Mouse (Mus musculus) heart, adult 2 months (tissue): ENCODE data around the gene Tax1bp1. TPM values are rescaled to one million over a fixed set of nuclear protein-coding genes. Genes with fewer than 3 reads are reported as not detected.

ENCODE experiments used
- DNase-seq, 2 experiments: peaks; one replicate each; pipeline ENCODE4 v3.0.0; 2021
- H3K27ac ChIP-seq: fragments of 200-600 bp; 2 replicates; pipeline ENCODE4 v1.8.1; 2022
- H3K27me3 ChIP-seq: fragments of 200-500 bp; 2 replicates; pipeline ENCODE4 v1.6.1; 2012; ENCODE audit warnings: mild to moderate bottlenecking, low read length, inconsistent platforms, mixed read lengths; ENCODE audit not compliant: control insufficient read depth, insufficient read depth
- H3K36me3 ChIP-seq: fragments of 200-500 bp; 2 replicates; pipeline ENCODE4 v1.6.1; 2012; ENCODE audit warnings: low read length, inconsistent platforms; ENCODE audit not compliant: control insufficient read depth, insufficient read depth
- H3K4me1 ChIP-seq: fragments of 200-500 bp; 2 replicates; pipeline ENCODE4 v1.6.1; 2011; ENCODE audit warnings: low read length; ENCODE audit not compliant: control insufficient read depth, insufficient read depth
- H3K4me3 ChIP-seq: fragments of 200-600 bp; 2 replicates; pipeline ENCODE4 v1.8.1; 2022
- H3K79me2 ChIP-seq: fragments of 200-500 bp; replicated peaks from 2 replicates; pipeline ENCODE4 v1.6.1; 2012; ENCODE audit warnings: mild to moderate bottlenecking, inconsistent platforms, low read length, moderate library complexity, mixed read lengths; ENCODE audit not compliant: control insufficient read depth, insufficient read depth
- H3K9ac ChIP-seq: fragments of 200-500 bp; 2 replicates; pipeline ENCODE4 v1.6.1; 2012; ENCODE audit warnings: low read depth, mild to moderate bottlenecking, control low read depth, inconsistent platforms, low read length, mixed read lengths
- CTCF ChIP-seq: fragments of 200-600 bp; IDR thresholded peaks from 2 replicates; pipeline ENCODE4 v1.8.1; 2022; ENCODE audit warnings: antibody characterized with exemption, mild to moderate bottlenecking, moderate library complexity
- EP300 ChIP-seq: fragments of 200-500 bp; IDR thresholded peaks from 2 replicates; pipeline ENCODE4 v1.6.1; 2011; ENCODE audit warnings: low read depth, low read length, control low read depth; ENCODE audit not compliant: insufficient read depth
- POLR2A ChIP-seq: fragments of 200-500 bp; IDR thresholded peaks from 2 replicates; pipeline ENCODE4 v1.6.1; 2011; ENCODE audit warnings: mild to moderate bottlenecking, low read depth, low read length, control low read depth; ENCODE audit not compliant: insufficient read depth
- WGBS: fragments of 180-500 bp; shearing (Covaris S2); methylation state at CpG from one replicate; pipeline ENCODE4 v1.1.7; 2018; 5-methylcytosine and 5-hydroxymethylcytosine counted together
- intact Hi-C: fragments of 180-260 bp; cut with DNase I; formaldehyde crosslinking; loops from one replicate; pipeline ENCODE4 v1.15.1; 2025
- polyA plus RNA-seq: library from polyadenylated mRNA; depleted of rRNA; stranded (reverse); fragments of >200 nt; gene quantifications from 2 replicates; pipeline ENCODE4 v1.2.3, GENCODE M21; 2012
- total RNA-seq, 2 experiments: library from RNA; stranded (reverse); gene quantifications; 2 replicates each; pipeline ENCODE4 v1.2.3; 2021

The Tax1bp1 gene
- total and polyA plus RNA-seq, 3 experiments = 26.1 to 124 (median 110) TPM

DNA sequence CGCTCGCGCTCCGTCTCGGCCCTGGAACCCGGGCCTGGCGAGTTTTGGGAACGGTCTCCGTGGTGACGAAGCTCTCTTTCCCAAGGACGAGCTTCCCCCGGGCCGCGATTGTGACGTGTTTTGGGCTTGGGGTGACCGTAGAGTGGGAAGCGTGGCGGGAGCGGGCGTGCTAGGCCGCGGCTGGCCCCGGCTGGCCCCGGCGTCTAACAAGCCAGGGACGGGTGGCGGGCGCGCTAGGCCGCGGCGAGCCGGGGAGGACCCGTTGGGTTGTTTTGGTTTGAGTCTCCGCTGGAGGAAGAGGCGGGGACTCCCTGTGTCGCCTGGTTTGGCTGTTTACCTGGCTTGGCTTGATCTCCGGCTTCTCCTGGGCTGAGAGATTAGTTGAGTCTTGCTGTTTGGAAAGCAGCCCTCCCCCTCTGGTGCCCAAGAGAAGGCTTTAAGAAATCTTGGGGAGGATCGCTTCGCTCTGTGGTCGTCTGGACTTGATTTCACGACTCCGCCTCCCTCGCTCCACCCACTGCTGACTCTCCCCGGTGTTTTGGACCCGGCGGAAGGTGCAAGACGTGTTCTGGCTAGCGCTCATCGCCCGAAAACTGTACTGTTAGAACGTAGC is 474 bp downstream of the Tax1bp1 start:
- Histone ChIP-seq H3K9ac (peak overlapping the region; percentile 93), H3K4me3 (peak overlapping the region; percentile 98), H3K27ac (peak overlapping the region; percentile 97), H3K27me3 (no peaks in the 10 kb centered on the region), H3K79me2 (peaks cover 5% of the 10 kb centered on the region), H3K36me3 (peaks cover 9% of the 10 kb centered on the region), H3K4me1 (no peaks in the 10 kb centered on the region; the same call in none of the 2 replicates)
- DNase-seq = peak in 1 of 2 experiments; percentile 86
- intact Hi-C loops = loop anchor here (10.0 kb wide), 2 partner anchors 699 to 1539 kb away; partner anchors contain the start of gene Skap2
- TF ChIP-seq POLR2A (peak; percentile 37; the same call in 1 of the 2 replicates), EP300 (no peak)
- WGBS = under 1% methylated on average over 52 of the region's 52 CpGs

DNA sequence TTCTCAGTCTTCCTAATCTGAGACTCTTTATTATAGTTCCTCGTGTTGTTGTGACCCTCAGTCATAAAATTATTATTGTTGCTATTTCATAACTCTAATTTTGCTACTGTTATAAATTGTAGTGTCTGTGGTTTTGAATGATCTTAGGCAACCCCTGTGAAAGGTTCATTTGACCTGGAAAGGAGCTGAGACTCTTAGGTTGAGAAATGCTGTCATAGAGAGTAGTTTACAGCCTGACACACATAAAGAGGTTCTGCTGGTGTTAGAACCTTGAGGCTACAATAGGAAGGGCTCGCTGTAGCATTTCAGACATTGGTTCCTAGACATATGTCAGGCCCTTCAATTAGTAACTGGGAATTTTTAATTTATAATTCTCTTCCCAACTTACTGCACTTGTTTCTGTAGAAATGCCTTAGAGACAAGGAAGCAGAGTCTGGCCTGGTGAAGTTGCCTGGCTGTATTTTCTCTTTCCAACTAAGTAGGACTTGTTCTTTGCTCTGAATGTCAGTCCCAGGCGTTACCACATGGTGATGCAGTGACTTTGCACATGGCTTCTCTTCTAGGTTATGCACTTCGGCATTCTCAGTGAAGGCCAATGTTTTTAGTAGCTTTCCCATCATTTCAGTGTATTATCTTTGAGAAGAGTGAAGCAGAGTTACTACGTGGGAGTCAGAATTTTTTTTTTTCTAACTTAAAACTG is 4.1 kb downstream of the Tax1bp1 start:
- 59% methylated on average over 5 of the region's 5 CpGs for WGBS
- intact Hi-C loops = loop anchor here (2.0 to 10.0 kb wide), 3 partner anchors 77 to 1543 kb away; partner anchors contain the start of genes Hibadh and Skap2
- DNase-seq = no peak

DNA sequence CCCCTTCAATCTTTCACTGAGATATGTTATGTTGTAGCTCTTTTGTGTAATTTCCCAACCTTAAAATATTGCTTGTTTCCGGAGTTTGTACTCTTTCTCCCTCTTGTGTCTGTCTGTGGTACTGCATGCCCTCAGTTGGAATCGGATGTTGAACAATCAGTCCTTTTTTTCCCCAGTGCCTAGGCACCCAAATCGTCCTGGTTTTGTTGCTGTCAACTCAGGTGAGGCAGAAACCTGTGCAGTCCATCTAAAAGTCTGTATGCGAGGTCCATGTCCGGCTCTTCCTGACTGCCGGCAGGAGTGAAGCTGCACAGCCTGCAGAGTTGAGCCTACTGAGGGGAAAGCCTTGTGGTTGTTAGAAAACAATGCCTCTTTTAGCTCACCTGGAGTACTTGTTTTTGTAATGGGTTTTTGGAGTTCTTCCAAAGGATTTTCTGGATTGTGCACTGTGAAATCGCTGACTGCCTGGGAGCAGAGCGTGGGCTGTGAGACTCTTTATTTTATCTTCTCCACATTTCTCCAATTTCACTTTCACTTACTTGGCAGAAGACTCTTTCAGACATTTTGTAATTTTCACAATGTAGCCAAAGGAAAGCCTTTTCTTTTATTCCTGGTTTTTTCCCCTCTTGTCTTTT is 11.4 kb downstream of the Tax1bp1 start:
- intact Hi-C loops = loop anchor here (2.0 to 5.0 kb wide), 3 partner anchors 37 to 468 kb away; no protein-coding TSS in a partner anchor
- peaks cover 4% of the 10 kb centered on the region; the same call in 1 of the 2 replicates for H3K79me2 ChIP-seq
- no peaks in the 10 kb centered on the region for H3K27me3 ChIP-seq
- peak overlapping the region; percentile 13; the same call in 1 of the 2 replicates for H3K27ac ChIP-seq
- peaks cover 3% of the 10 kb centered on the region for H3K4me1 ChIP-seq
- peak overlapping the region; percentile 28; the same call in 1 of the 2 replicates for H3K9ac ChIP-seq
- TF ChIP-seq CTCF = peak; percentile 100; the same call in 1 of the 2 replicates
- TF ChIP-seq EP300 = no peak
- H3K36me3 ChIP-seq = peaks cover 21% of the 10 kb centered on the region
- WGBS = 47% methylated on average over 8 of the region's 8 CpGs
- peak; percentile 43 to 60 for DNase-seq
- no peak overlapping the region for H3K4me3 ChIP-seq

More for the DNA sequence above, 4.1 kb downstream of the Tax1bp1 start:
- Histone ChIP-seq H3K27ac (no peak overlapping the region), H3K27me3 (no peaks in the 10 kb centered on the region), H3K9ac (no peak overlapping the region), H3K4me1 (no peaks in the 10 kb centered on the region; the same call in none of the 2 replicates), H3K4me3 (no peak overlapping the region), H3K36me3 (peaks cover 14% of the 10 kb centered on the region), H3K79me2 (peaks cover 5% of the 10 kb centered on the region)
- TF ChIP-seq POLR2A (no peak), EP300 (no peak), CTCF (peak; percentile 31)

DNA sequence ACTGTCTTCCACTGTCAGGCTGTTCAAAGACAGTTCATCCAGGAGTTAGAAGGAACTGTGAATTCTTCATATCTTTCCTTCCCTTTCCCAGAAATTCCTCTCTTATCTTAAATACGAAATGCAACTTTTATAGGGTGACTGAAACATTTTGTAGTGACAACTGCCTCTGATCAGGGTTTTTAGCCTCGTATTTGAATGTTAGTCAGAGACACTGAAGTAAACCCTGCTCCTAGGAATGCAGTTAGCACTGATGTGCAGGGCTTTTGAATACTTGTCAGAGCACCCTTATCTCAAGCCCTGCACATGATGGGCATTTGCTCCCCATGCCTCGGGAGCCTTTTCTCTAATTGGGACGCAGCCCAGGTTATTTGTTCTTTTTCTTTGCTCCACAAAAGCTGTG is 16.8 kb downstream of the Tax1bp1 start:
- no peak for DNase-seq
- peaks cover 15% of the 10 kb centered on the region for H3K36me3 ChIP-seq
- H3K4me3 ChIP-seq = no peak overlapping the region
- 35% methylated on average over 4 of the region's 4 CpGs for WGBS
- peaks cover 4% of the 10 kb centered on the region for H3K4me1 ChIP-seq
- H3K79me2 ChIP-seq = peaks cover 2% of the 10 kb centered on the region; the same call in 1 of the 2 replicates
- TF ChIP-seq POLR2A = no peak
- no peak overlapping the region for H3K9ac ChIP-seq
- no peaks in the 10 kb centered on the region for H3K27me3 ChIP-seq
- no peak overlapping the region for H3K27ac ChIP-seq
- intact Hi-C loops = no loop called here

DNA sequence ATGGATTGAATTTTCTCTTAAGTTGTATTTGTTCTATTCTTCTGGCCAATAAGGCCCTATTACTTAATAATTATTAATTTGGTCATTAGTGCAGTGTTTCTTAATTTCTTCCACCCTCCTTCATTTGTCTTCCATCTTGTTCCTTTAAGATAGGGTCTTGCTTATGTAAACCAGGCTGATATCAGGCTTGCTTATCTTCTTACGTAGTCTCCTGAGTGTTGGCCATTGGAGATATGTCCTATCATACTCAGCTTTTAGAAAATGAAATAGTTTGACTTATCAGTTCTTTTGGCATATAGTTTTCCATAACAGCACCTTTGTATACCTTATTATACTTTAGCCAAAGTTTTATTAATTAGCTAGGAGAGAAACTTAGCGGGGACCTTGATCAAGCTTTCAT is 21.1 kb downstream of the Tax1bp1 start:
- WGBS = 97% methylated on average over 2 of the region's 2 CpGs
- peaks cover 4% of the 10 kb centered on the region for H3K4me1 ChIP-seq
- H3K9ac ChIP-seq = no peak overlapping the region
- no peak for TF ChIP-seq CTCF
- no peak for TF ChIP-seq EP300
- H3K27ac ChIP-seq = no peak overlapping the region
- H3K36me3 ChIP-seq = peaks cover 9% of the 10 kb centered on the region
- H3K79me2 ChIP-seq = no peaks in the 10 kb centered on the region
- intact Hi-C loops = no loop called here
- no peak for DNase-seq
- no peaks in the 10 kb centered on the region for H3K27me3 ChIP-seq
- no peak overlapping the region for H3K4me3 ChIP-seq

DNA sequence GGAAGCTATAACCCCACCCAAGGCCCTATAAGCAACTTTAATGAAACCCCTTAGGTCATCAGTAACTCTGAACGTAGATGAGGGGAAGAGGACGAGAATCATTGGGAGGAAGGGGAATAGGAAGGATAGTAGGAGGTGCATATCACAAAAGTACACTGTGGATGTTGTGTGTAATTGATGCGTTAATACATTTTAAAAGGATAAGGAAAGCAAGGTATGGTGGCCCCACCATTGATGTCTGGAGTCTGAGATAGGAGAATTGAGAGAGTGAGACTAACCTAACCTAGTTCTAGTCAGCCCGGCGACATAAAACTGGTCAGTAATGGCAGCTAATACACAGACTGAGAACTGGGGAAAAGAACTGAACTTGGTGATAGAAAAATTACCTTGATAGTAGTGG is 39.3 kb downstream of the Tax1bp1 start:
- 91% methylated on average over 5 of the region's 5 CpGs for WGBS

More for the DNA sequence above, 39.3 kb downstream of the Tax1bp1 start:
- no peaks in the 10 kb centered on the region for H3K4me1 ChIP-seq
- H3K27me3 ChIP-seq = no peaks in the 10 kb centered on the region
- no peak overlapping the region for H3K9ac ChIP-seq
- H3K79me2 ChIP-seq = no peaks in the 10 kb centered on the region
- no peak overlapping the region for H3K27ac ChIP-seq
- intact Hi-C loops = no loop called here
- DNase-seq = no peak
- H3K36me3 ChIP-seq = peaks cover 8% of the 10 kb centered on the region
- TF ChIP-seq CTCF (no peak), POLR2A (no peak), EP300 (no peak)
- H3K4me3 ChIP-seq = no peak overlapping the region
